Mouse (Mus musculus): Measurements from ENCODE around the gene Sys1.

DNA sequence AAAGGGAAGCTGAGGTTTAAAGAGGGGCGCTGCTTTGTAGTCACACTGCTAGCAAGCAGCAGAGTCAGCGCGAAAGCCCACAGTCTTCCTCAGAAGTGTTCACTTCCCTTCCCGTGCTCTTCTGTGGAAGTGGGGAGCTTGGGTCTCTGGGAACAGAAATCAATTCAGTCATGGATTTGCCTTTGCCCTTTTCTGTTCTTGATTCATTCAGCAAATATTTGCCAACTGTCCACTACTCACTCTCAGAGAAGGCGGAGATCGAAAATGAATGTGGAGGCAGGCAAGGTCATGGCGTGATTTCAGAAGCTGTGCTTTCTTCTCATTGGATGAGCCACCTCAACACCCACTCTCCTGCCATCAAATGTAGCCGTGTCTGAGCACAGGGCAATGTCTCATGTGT lies 1.8 kb downstream of the Sys1 start:
- TF ChIP-seq CTCF (IDR thresholded peaks at IDR 0.05; ENCODE audit: extremely low read depth, insufficient read depth, insufficient read length, insufficient replicate concordance) (no peak), POLR2A (IDR thresholded peaks at IDR 0.05; ENCODE audit: low read depth, low read length) (no peak)

All from spleen, adult 2 months (tissue).